Mouse (Mus musculus): Measurements from ENCODE around the gene Ccl20.

GRCm38 (mm10) chr1:83152961-83153360 is 36.4 kb downstream of the Ccl20 start:
- TF ChIP-seq CTCF (IDR thresholded peaks at IDR 0.05; ENCODE audit: extremely low read depth, insufficient read depth, insufficient read length, insufficient replicate concordance) (no peak), POLR2A (IDR thresholded peaks at IDR 0.05; ENCODE audit: low read depth, low read length) (no peak)
